Mouse (Mus musculus) cerebellum, adult 2 months (tissue): ENCODE results near the gene Trf.

ENCODE experiments used
- CTCF ChIP-seq: fragments of 200-500 bp; IDR thresholded peaks from 2 replicates; pipeline ENCODE4 v1.5.1; 2011; ENCODE audit warnings: low read depth, mild to moderate bottlenecking, control low read depth, low read length, moderate library complexity, borderline replicate concordance; ENCODE audit not compliant: insufficient read depth
- POLR2A ChIP-seq: fragments of 200-500 bp; IDR thresholded peaks from 2 replicates; pipeline ENCODE4 v1.6.1; 2011; ENCODE audit warnings: low read length, control low read depth, borderline replicate concordance; ENCODE audit not compliant: insufficient read depth

DNA sequence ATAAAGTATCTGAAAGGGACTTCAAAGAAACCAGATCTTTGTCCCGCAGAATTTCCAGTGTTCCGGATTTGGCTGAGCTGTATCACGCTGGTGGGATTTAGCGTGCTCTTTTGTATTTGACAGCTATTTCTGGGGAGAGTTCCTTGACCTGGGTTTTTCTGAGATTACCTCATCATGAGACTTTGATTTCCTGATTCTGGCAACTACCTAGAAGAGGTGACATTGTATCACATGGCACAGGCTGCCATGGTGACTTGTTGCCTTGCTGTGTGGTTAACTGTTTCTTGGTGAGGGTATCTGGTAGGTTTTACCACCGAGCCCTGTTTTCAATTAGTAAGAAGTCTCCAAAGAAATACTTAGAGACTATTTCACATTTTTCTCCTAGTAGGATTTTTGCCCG is 9.2 kb upstream of the Trf start:
- TF ChIP-seq POLR2A (no peak), CTCF (no peak)
